Mouse (Mus musculus) cerebellum, postnatal 10 days (tissue): ENCODE measurements around the gene Olfr853.

ENCODE experiments used
- DNase-seq, 2 experiments: peaks; one replicate each; pipeline ENCODE4 v3.0.0; 2021; ENCODE audit warnings: mixed read lengths in 2 of 2

The Olfr853 gene

GRCm38 (mm10) chr9:19540976-19541375 is at the start of gene Olfr853:
Gene Olfr853, minus strand, starts transcription at chr9:19541076.
- no peak for DNase-seq

- no peak for DNase-seq
Observed at GRCm38 (mm10) chr9:19582317-19582716, 41.4 kb upstream of the Olfr853 start, which contains the start of gene Olfr855. Gene Olfr855, plus strand, starts transcription at chr9:19582617.

- DNase-seq = no peak
Observed at GRCm38 (mm10) chr9:19567282-19567681, 26.4 kb upstream of the Olfr853 start, which contains the start of gene Olfr854. Gene Olfr854, minus strand, starts transcription at chr9:19567382.

GRCm38 (mm10) chr9:19492995-19493394 is 47.9 kb downstream of the Olfr853 start, which contains the start of gene Olfr851:
Gene Olfr851, plus strand, starts transcription at chr9:19493295.
- DNase-seq = no peak
